Mouse (Mus musculus) ES-Bruce4 (cell line): Measurements from ENCODE around the gene Knstrn.

Source experiments
- CTCF ChIP-seq: IDR thresholded peaks from one replicate; pipeline ENCODE4 v1.8.1; 2011; ENCODE audit warnings: low read depth, low read length
- EP300 ChIP-seq: IDR thresholded peaks from 2 replicates; pipeline ENCODE4 v1.6.1; 2011; ENCODE audit warnings: low read depth, low read length; ENCODE audit not compliant: insufficient read depth
- POLR2A ChIP-seq: IDR thresholded peaks from one replicate; pipeline ENCODE4 v1.8.1; 2011; ENCODE audit warnings: low read length; ENCODE audit not compliant: insufficient read depth

- TF ChIP-seq POLR2A (no peak), CTCF (no peak), EP300 (no peak)
Observed at GRCm38 (mm10) chr2:118895990-118896913, 82.4 kb downstream of the Knstrn start.
